Mouse (Mus musculus): ENCODE measurements around the gene Zfp691. TPM values are rescaled to one million over a fixed set of nuclear protein-coding genes. Genes with fewer than 3 reads are reported as not detected.

Gene Zfp691
- 3.4 and 3.7 TPM in 2 replicates for polyA plus RNA-seq (2015; fragmentation: Nextera tagmentation; extraction: Ambion mirVana)

GRCm38 (mm10) chr4:119173851-119174453 lies at the start of gene Zfp691:
TSS of gene Zfp691 (minus strand) at chr4:119174195.

GRCm38 (mm10) chr4:119218169-119218568 lies 44.2 kb upstream of the Zfp691 start, which contains the start of gene Tmem269:
TSS of gene Tmem269 (minus strand) at chr4:119218217.

GRCm38 (mm10) chr4:119194909-119195581 lies 21.1 kb upstream of the Zfp691 start, which contains the start of gene Svbp:
TSS of gene Svbp (plus strand) at chr4:119195306.

GRCm38 (mm10) chr4:119189864-119190263 lies 15.9 kb upstream of the Zfp691 start, which contains the start of gene Ermap:
TSS of gene Ermap (minus strand) at chr4:119190011.

MicroRNA genes within 50 kb of the gene (microRNA counts, 519-probe panel; counts per million panel counts)
- microRNA mmu-miR-1957 = 40.5 counts per million

Small RNA genes within 50 kb of the gene (microRNA-seq; reads per million reads assigned to microRNA genes)
- not detected for gene Mir1957a

Other genes starting within 250 kb of the Zfp691 start
- not detected in 2 replicates for gene Olfr1328, start 235.6 kb downstream of the Zfp691 start, polyA plus RNA-seq (2015; fragmentation: Nextera tagmentation; extraction: Ambion mirVana)
- 0.09 and 0.13 TPM in 2 replicates for gene Lao1, start 212.6 kb downstream of the Zfp691 start, polyA plus RNA-seq (2015; fragmentation: Nextera tagmentation; extraction: Ambion mirVana)
- gene Slc2a1, start 65.5 kb downstream of the Zfp691 start, polyA plus RNA-seq (2015; fragmentation: Nextera tagmentation; extraction: Ambion mirVana) = 49.0 and 56.7 TPM in 2 replicates
- gene Ermap, start 15.8 kb upstream of the Zfp691 start, polyA plus RNA-seq (2015; fragmentation: Nextera tagmentation; extraction: Ambion mirVana) = 0.43 and 0.82 TPM in 2 replicates
- 176 and 177 TPM in 2 replicates for gene Svbp, start 21.1 kb upstream of the Zfp691 start, polyA plus RNA-seq (2015; fragmentation: Nextera tagmentation; extraction: Ambion mirVana)
- 0.13 and 0.41 TPM in 2 replicates for gene Tmem269, start 44.0 kb upstream of the Zfp691 start, polyA plus RNA-seq (2015; fragmentation: Nextera tagmentation; extraction: Ambion mirVana)
- 19.6 and 25.0 TPM in 2 replicates for gene AU022252, start 58.5 kb upstream of the Zfp691 start, polyA plus RNA-seq (2015; fragmentation: Nextera tagmentation; extraction: Ambion mirVana)
- 12.8 and 13.9 TPM in 2 replicates for gene P3h1, start 58.7 kb upstream of the Zfp691 start, polyA plus RNA-seq (2015; fragmentation: Nextera tagmentation; extraction: Ambion mirVana)
- gene Cldn19, start 81.2 kb upstream of the Zfp691 start, polyA plus RNA-seq (2015; fragmentation: Nextera tagmentation; extraction: Ambion mirVana) = 5.6 and 6.3 TPM in 2 replicates
- gene Ybx1, start 120.4 kb upstream of the Zfp691 start, polyA plus RNA-seq (2015; fragmentation: Nextera tagmentation; extraction: Ambion mirVana) = 978 and 1,085 TPM in 2 replicates
- gene Ppih, start 146.4 kb upstream of the Zfp691 start, polyA plus RNA-seq (2015; fragmentation: Nextera tagmentation; extraction: Ambion mirVana) = 42.3 and 44.7 TPM in 2 replicates
- 21.9 and 24.6 TPM in 2 replicates for gene Ccdc30, start 241.3 kb upstream of the Zfp691 start, polyA plus RNA-seq (2015; fragmentation: Nextera tagmentation; extraction: Ambion mirVana)
- gene Ppcs, start 248.2 kb upstream of the Zfp691 start, polyA plus RNA-seq (2015; fragmentation: Nextera tagmentation; extraction: Ambion mirVana) = 28.1 and 34.0 TPM in 2 replicates
- 0.40 and 0.64 TPM in 2 replicates for gene Zmynd12, start 248.6 kb upstream of the Zfp691 start, polyA plus RNA-seq (2015; fragmentation: Nextera tagmentation; extraction: Ambion mirVana)

Measured in neural tube, postnatal 0 days (tissue).